Comparison of ENCODE assay signal across 24 mouse cellular contexts in genomic region chr15:80975666-80976065, GRCm38 (mm10).
"Had no signal": no experiment of that assay in that cellular context is flagged by ENCODE, and none has a peak within 500 bp of the region (broad histone marks: within the 10 kb centered on the region; RNA-seq: fewer than 3 reads in every experiment).

No protein-coding gene starts in this region.

- DNase-seq: forebrain, postnatal 0 days; gastrocnemius, postnatal 14 days; gastrocnemius, postnatal 36 days; heart, adult 11 months; heart, adult 2 months; heart, postnatal 14 days; heart, postnatal 36 days; kidney, adult 18-20 months; kidney, adult 8-10 months; kidney, postnatal 10 days; kidney, postnatal 25 days; kidney, postnatal 4 days had no signal

- H3K27me3 ChIP-seq: heart, embryonic 13.5 days; heart, embryonic 15.5 days; hindbrain, embryonic 13.5 days; hindbrain, embryonic 15.5 days; intestine, embryonic 15.5 days; limb, embryonic 12.5 days had no signal

- H3K4me3 ChIP-seq: heart, adult 2 months; heart, embryonic 13.5 days; heart, embryonic 15.5 days; hindbrain, embryonic 13.5 days; hindbrain, embryonic 15.5 days; intestine, embryonic 15.5 days; layer of hippocampus, adult 2 months; left cerebral cortex, adult 2 months; limb, embryonic 10.5 days; limb, embryonic 12.5 days had no signal

- H3K36me3 ChIP-seq: hindbrain, embryonic 15.5 days; intestine, embryonic 15.5 days; limb, embryonic 12.5 days had no signal

- H3K9ac ChIP-seq: forebrain, postnatal 0 days; heart, embryonic 13.5 days; heart, embryonic 15.5 days; hindbrain, embryonic 13.5 days; hindbrain, embryonic 15.5 days; intestine, embryonic 15.5 days; limb, embryonic 12.5 days had no signal

- H3K9me3 ChIP-seq: heart, embryonic 13.5 days; heart, embryonic 15.5 days; hindbrain, embryonic 13.5 days; hindbrain, embryonic 15.5 days; intestine, embryonic 15.5 days; limb, embryonic 10.5 days; limb, embryonic 12.5 days had no signal

- H3K27ac ChIP-seq: heart, adult 2 months; heart, embryonic 13.5 days; heart, embryonic 15.5 days; hindbrain, embryonic 13.5 days; hindbrain, embryonic 15.5 days; hindbrain, postnatal 0 days; intestine, embryonic 15.5 days; layer of hippocampus, adult 2 months; left cerebral cortex, adult 2 months; limb, embryonic 10.5 days; limb, embryonic 12.5 days had no signal

- H3K4me2 ChIP-seq: heart, embryonic 11.5 days; heart, embryonic 13.5 days; heart, embryonic 15.5 days; hindbrain, embryonic 13.5 days; hindbrain, embryonic 15.5 days; intestine, embryonic 15.5 days; limb, embryonic 12.5 days had no signal

- ATAC-seq: forebrain, postnatal 0 days; hindbrain, postnatal 0 days; intestine, embryonic 15.5 days; intestine, postnatal 0 days had no signal
